Mouse (Mus musculus) embryo, embryonic 11.5 days (tissue): Measurements from ENCODE around the gene Spata5.

Source experiments
- DNase-seq: peaks from one replicate; pipeline ENCODE4 v3.0.0-alpha.2; 2012; ENCODE audit warnings: low read depth, low spot score

Spata5 gene

GRCm38 (mm10) chr3:37419458-37419991, at the start of gene Spata5:
TSS of gene Spata5 (plus strand) at chr3:37419896.
- DNase-seq: peak; percentile 100

- DNase-seq: no peak
Measured at GRCm38 (mm10) chr3:37370407-37370806, 49.3 kb upstream of the Spata5 start.

GRCm38 (mm10) chr3:37373712-37374111, 46.0 kb upstream of the Spata5 start:
- no peak for DNase-seq

GRCm38 (mm10) chr3:37377926-37378325, 41.8 kb upstream of the Spata5 start:
- no peak for DNase-seq

- no peak for DNase-seq
Measured at GRCm38 (mm10) chr3:37378412-37378811, 41.3 kb upstream of the Spata5 start.

GRCm38 (mm10) chr3:37379201-37379600, 40.5 kb upstream of the Spata5 start:
- DNase-seq: no peak

GRCm38 (mm10) chr3:37379930-37380881, 39.5 kb upstream of the Spata5 start:
- no peak for DNase-seq

- DNase-seq: no peak
Measured at GRCm38 (mm10) chr3:37381457-37381856, 38.2 kb upstream of the Spata5 start.

- no peak for DNase-seq
Measured at GRCm38 (mm10) chr3:37383096-37383765, 36.5 kb upstream of the Spata5 start.

- DNase-seq: no peak
Measured at GRCm38 (mm10) chr3:37387310-37387709, 32.4 kb upstream of the Spata5 start.

GRCm38 (mm10) chr3:37396930-37397608, 22.6 kb upstream of the Spata5 start:
- no peak for DNase-seq

- no peak for DNase-seq
Measured at GRCm38 (mm10) chr3:37397646-37398045, 22.1 kb upstream of the Spata5 start.

GRCm38 (mm10) chr3:37398661-37399395, 20.9 kb upstream of the Spata5 start:
- no peak for DNase-seq

- DNase-seq: no peak
Measured at GRCm38 (mm10) chr3:37401729-37402610, 17.7 kb upstream of the Spata5 start.

GRCm38 (mm10) chr3:37407598-37407997, 12.1 kb upstream of the Spata5 start:
- no peak for DNase-seq

- DNase-seq: no peak
Measured at GRCm38 (mm10) chr3:37413446-37413845, 6.2 kb upstream of the Spata5 start.

- DNase-seq: peak; percentile 69
Measured at GRCm38 (mm10) chr3:37414413-37414960, 5.2 kb upstream of the Spata5 start.

GRCm38 (mm10) chr3:37418341-37418740, 1.4 kb upstream of the Spata5 start:
- DNase-seq: no peak

- DNase-seq: no peak
Measured at GRCm38 (mm10) chr3:37418961-37419457, 687 bp upstream of the Spata5 start.

- DNase-seq: peak; percentile 96
Measured at GRCm38 (mm10) chr3:37420072-37420471, 376 bp downstream of the Spata5 start, which contains the start of gene Nudt6. TSS of gene Nudt6 (minus strand) at chr3:37420211.
